Mouse (Mus musculus) liver, adult 2 months (tissue): ENCODE measurements around the gene Ace.

Source experiments
- CTCF ChIP-seq: fragments of 200-500 bp; IDR thresholded peaks from 2 replicates; pipeline ENCODE4 v1.5.1; 2011; ENCODE audit warnings: low read depth, low read length, control low read depth
- POLR2A ChIP-seq: fragments of 200-500 bp; IDR thresholded peaks from 2 replicates; pipeline ENCODE4 v1.6.1; 2011; ENCODE audit warnings: low read length, control low read depth; ENCODE audit not compliant: insufficient read depth; ENCODE audit errors: extremely low read depth

DNA sequence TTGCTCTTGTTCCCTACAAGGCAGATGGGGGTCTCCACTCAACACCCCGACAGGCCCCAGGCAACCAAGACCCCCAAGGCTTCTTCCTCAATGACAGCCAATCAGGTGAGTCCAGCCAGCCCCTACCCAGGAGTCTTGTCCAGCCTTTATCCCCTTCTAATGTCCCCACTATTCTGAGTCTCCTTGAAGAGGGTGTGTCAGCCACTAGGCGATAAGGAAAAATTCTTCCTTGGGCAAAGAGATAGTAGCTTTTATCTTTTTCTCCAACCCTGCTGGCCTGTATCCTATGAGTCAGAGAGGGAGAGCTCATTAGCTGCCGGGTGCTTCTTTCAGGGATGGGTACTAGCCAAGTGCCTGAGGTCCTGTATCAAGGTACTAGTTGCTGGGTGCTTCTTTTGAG, 58.0 kb downstream of the Ace start:
- TF ChIP-seq POLR2A (no peak), CTCF (no peak)
